Mouse (Mus musculus) MEL (cell line): ENCODE measurements around the gene Serpina5. TPM values are rescaled to one million over a fixed set of nuclear protein-coding genes. Genes with fewer than 3 reads are reported as not detected.

Experiments
- DNase-seq: peaks from one replicate; pipeline ENCODE4 v3.0.0; 2011; ENCODE audit warnings: low read depth, low spot score
- H3K27ac ChIP-seq: 2 replicates; pipeline ENCODE4 v1.5.1; 2012; ENCODE audit warnings: low read depth, mild to moderate bottlenecking, control low read depth, low read length, moderate library complexity; ENCODE audit not compliant: control insufficient read depth
- H3K27me3 ChIP-seq, 2 experiments: fragments of 150-350 bp in 1 of 2; sonication (generic) in 1 of 2; 2 replicates each; pipeline ENCODE4 v1.6.1; 2012; ENCODE audit warnings: low read length in 2 of 2, mild to moderate bottlenecking in 2 of 2, improper control_type of control experiment in 1 of 2, moderate library complexity in 1 of 2; ENCODE audit not compliant: insufficient read depth in 2 of 2, control insufficient read depth in 1 of 2
- H3K36me3 ChIP-seq, 2 experiments: 2 replicates each; pipeline ENCODE4 v1.6.1; 2012 to 2014; ENCODE audit warnings: low read length in 2 of 2, improper control_type of control experiment in 1 of 2, inconsistent platforms in 1 of 2, mild to moderate bottlenecking in 1 of 2; ENCODE audit not compliant: insufficient read depth in 2 of 2, control insufficient read depth in 1 of 2
- H3K4me1 ChIP-seq, 2 experiments: fragments of 150-350 bp in 1 of 2; sonication (generic) in 1 of 2; 2 replicates each; pipeline ENCODE4 v1.6.1; 2012; ENCODE audit warnings: low read length in 2 of 2, improper control_type of control experiment in 1 of 2, mild to moderate bottlenecking in 1 of 2; ENCODE audit not compliant: insufficient read depth in 2 of 2, control insufficient read depth in 1 of 2
- H3K4me3 ChIP-seq, 2 experiments: fragments of 150-350 bp in 1 of 2; sonication (generic) in 1 of 2; 2 replicates each; pipeline ENCODE4 v1.5.1; 2012; ENCODE audit warnings: low read depth in 2 of 2, low read length in 2 of 2, mild to moderate bottlenecking in 2 of 2, moderate library complexity in 2 of 2, control low read depth in 1 of 2, improper control_type of control experiment in 1 of 2; ENCODE audit not compliant: control insufficient read depth in 1 of 2, insufficient read depth in 1 of 2
- H3K79me2 ChIP-seq: 2 replicates; pipeline ENCODE4 v1.6.1; 2012; ENCODE audit warnings: mild to moderate bottlenecking, low read length, moderate library complexity; ENCODE audit not compliant: control insufficient read depth, poor library complexity, insufficient read depth
- H3K9ac ChIP-seq: 2 replicates; pipeline ENCODE4 v1.6.1; 2012; ENCODE audit warnings: low read depth, mild to moderate bottlenecking, control low read depth, low read length, moderate library complexity; ENCODE audit not compliant: control insufficient read depth, poor library complexity, severe bottlenecking
- H3K9me3 ChIP-seq: fragments of 150-350 bp; sonication (generic); replicated peaks from 2 replicates; pipeline ENCODE4 v1.6.1; 2012; ENCODE audit warnings: mild to moderate bottlenecking, low read length, improper control_type of control experiment, moderate library complexity; ENCODE audit not compliant: insufficient read depth
- BHLHE40 ChIP-seq: IDR thresholded peaks from 2 replicates; pipeline ENCODE4 v1.6.1; 2012; ENCODE audit warnings: low read depth, mild to moderate bottlenecking, inconsistent platforms, low read length, improper control_type of control experiment, borderline replicate concordance
- CTCF ChIP-seq, 3 experiments: IDR thresholded peaks in 2 of 3; conservative IDR thresholded peaks in 1 of 3; 2 replicates each; pipeline ENCODE4 v1.5.1; 2011 to 2012; ENCODE audit warnings: low read length in 3 of 3, low read depth in 2 of 3, mild to moderate bottlenecking in 2 of 3, improper control_type of control experiment in 1 of 3, inconsistent platforms in 1 of 3, mixed read lengths in 1 of 3, moderate library complexity in 1 of 3; ENCODE audit not compliant: control insufficient read depth in 1 of 3, insufficient read depth in 1 of 3, poor library complexity in 1 of 3, severe bottlenecking in 1 of 3
- E2F4 ChIP-seq: IDR thresholded peaks from 2 replicates; pipeline ENCODE4 v1.6.1; 2011; ENCODE audit warnings: low read depth, low read length, improper control_type of control experiment, borderline replicate concordance
- EP300 ChIP-seq, 2 experiments: IDR thresholded peaks; 2 replicates each; pipeline ENCODE4 v1.6.1; 2011; ENCODE audit warnings: improper control_type of control experiment in 2 of 2, low read length in 2 of 2, low read depth in 1 of 2, mild to moderate bottlenecking in 1 of 2
- GATA1 ChIP-seq: IDR thresholded peaks from 2 replicates; pipeline ENCODE4 v1.6.1; 2011; ENCODE audit warnings: low read depth, low read length, improper control_type of control experiment
- KAT2A ChIP-seq: conservative IDR thresholded peaks from 2 replicates; pipeline ENCODE4 v1.6.1; 2012; ENCODE audit warnings: low read depth, low read length, improper control_type of control experiment, inconsistent platforms
- MAX ChIP-seq: IDR thresholded peaks from 2 replicates; pipeline ENCODE4 v1.6.1; 2011; ENCODE audit warnings: low read length, improper control_type of control experiment
- MAZ ChIP-seq: IDR thresholded peaks from 2 replicates; pipeline ENCODE4 v1.6.1; 2012; ENCODE audit warnings: low read depth, mild to moderate bottlenecking, inconsistent platforms, low read length, improper control_type of control experiment
- NRF1 ChIP-seq: IDR thresholded peaks from 2 replicates; pipeline ENCODE4 v1.6.1; 2014; ENCODE audit warnings: low read depth, mild to moderate bottlenecking, inconsistent platforms, low read length, improper control_type of control experiment, moderate library complexity; ENCODE audit not compliant: poor library complexity, insufficient read depth, severe bottlenecking
- POLR2A ChIP-seq, 2 experiments: IDR thresholded peaks; 2 replicates each; pipeline ENCODE4 v1.6.1; 2011 to 2012; ENCODE audit warnings: low read length in 2 of 2, mild to moderate bottlenecking in 2 of 2, control low read depth in 1 of 2, improper control_type of control experiment in 1 of 2, low read depth in 1 of 2, moderate library complexity in 1 of 2; ENCODE audit not compliant: control insufficient read depth in 1 of 2, insufficient read depth in 1 of 2, poor library complexity in 1 of 2
- RCOR1 ChIP-seq: IDR thresholded peaks from 2 replicates; pipeline ENCODE4 v1.6.1; 2012; ENCODE audit warnings: low read depth, mild to moderate bottlenecking, inconsistent platforms, low read length, improper control_type of control experiment
- TAL1 ChIP-seq: IDR thresholded peaks from 2 replicates; pipeline ENCODE4 v1.6.1; 2012; ENCODE audit warnings: mild to moderate bottlenecking, inconsistent platforms, low read length, moderate library complexity, mixed read lengths
- TCF12 ChIP-seq: IDR thresholded peaks from 2 replicates; pipeline ENCODE4 v1.6.1; 2014; ENCODE audit warnings: low read depth, mild to moderate bottlenecking, inconsistent platforms, low read length, improper control_type of control experiment, moderate library complexity
- UBTF ChIP-seq: IDR thresholded peaks from 2 replicates; pipeline ENCODE4 v1.6.1; 2012; ENCODE audit warnings: low read depth, mild to moderate bottlenecking, inconsistent platforms, low read length, improper control_type of control experiment, moderate library complexity, borderline replicate concordance; ENCODE audit not compliant: insufficient read depth
- USF1 ChIP-seq: IDR thresholded peaks from 2 replicates; pipeline ENCODE4 v1.6.1; 2014; ENCODE audit warnings: low read depth, mild to moderate bottlenecking, inconsistent platforms, low read length, improper control_type of control experiment, moderate library complexity
- USF2 ChIP-seq, 2 experiments: IDR thresholded peaks; 2 replicates each; pipeline ENCODE4 v1.6.1; 2011 to 2012; ENCODE audit warnings: improper control_type of control experiment in 2 of 2, low read length in 2 of 2, borderline replicate concordance in 1 of 2, inconsistent platforms in 1 of 2, low read depth in 1 of 2, mild to moderate bottlenecking in 1 of 2; ENCODE audit not compliant: insufficient read depth in 1 of 2
- ZC3H11A ChIP-seq: IDR thresholded peaks from 2 replicates; pipeline ENCODE4 v1.6.1; 2012; ENCODE audit warnings: low read depth, mild to moderate bottlenecking, inconsistent platforms, low read length, improper control_type of control experiment
- ZKSCAN1 ChIP-seq: IDR thresholded peaks from 2 replicates; pipeline ENCODE4 v1.6.1; 2012; ENCODE audit warnings: low read depth, mild to moderate bottlenecking, inconsistent platforms, low read length, improper control_type of control experiment, moderate library complexity
- ZMIZ1 ChIP-seq: IDR thresholded peaks from 2 replicates; pipeline ENCODE4 v1.6.1; 2012; ENCODE audit warnings: low read depth, mild to moderate bottlenecking, inconsistent platforms, low read length, improper control_type of control experiment, moderate library complexity
- ZNF384 ChIP-seq: IDR thresholded peaks from 2 replicates; pipeline ENCODE4 v1.6.1; 2012; ENCODE audit warnings: low read depth, mild to moderate bottlenecking, inconsistent platforms, low read length, improper control_type of control experiment
- polyA plus RNA-seq, 2 experiments: library from polyadenylated mRNA; stranded (reverse) in 1 of 2; unstranded in 1 of 2; fragments of >175 nt in 1 of 2; fragments of >200 nt in 1 of 2; gene quantifications; 2 replicates each; pipeline versions ENCODE4 v1.2.1 to v1.2.4; 2012; ENCODE audit warnings: low replicate concordance in 2 of 2, low read depth in 1 of 2; ENCODE audit not compliant: insufficient read length in 2 of 2, insufficient read depth in 1 of 2, missing spikeins in 1 of 2
- total RNA-seq: library from RNA; depleted of rRNA; stranded (reverse); fragments of 300-350 nt; gene quantifications from 2 replicates; pipeline ENCODE4 v1.2.3, GENCODE M21; 2012

The Serpina5 gene
- total and polyA plus RNA-seq, 3 experiments: not detected

- Histone ChIP-seq H3K4me3 (no peak overlapping the region), H3K36me3 (no peaks in the 10 kb centered on the region), H3K27ac (peak overlapping the region; percentile 77), H3K27me3 (no peaks in the 10 kb centered on the region), H3K9ac (no peak overlapping the region), H3K79me2 (no peaks in the 10 kb centered on the region), H3K4me1 (no peaks in the 10 kb centered on the region), H3K9me3 (no peaks in the 10 kb centered on the region)
- DNase-seq: peak; percentile 64
- no peak for TF ChIP-seq ZC3H11A
- peak; percentile 21; the same call in 1 of the 2 replicates for TF ChIP-seq TCF12
- peak in 1 of 2 experiments; percentile 50; a peak in 1 of 4 replicates for TF ChIP-seq EP300 (IDR thresholded peaks at IDR 0.05; ENCODE audit: low read depth in 1 of 2, low read length in 2 of 2)
These were observed 39.7 kb downstream of the Serpina5 start for GRCm38 (mm10) chr12:104140543-104141103.

GRCm38 (mm10) chr12:104141506-104141905 lies 40.6 kb downstream of the Serpina5 start:
- TF ChIP-seq MAX (no peak), BHLHE40 (no peak), NRF1 (no peak), E2F4 (no peak), GATA1 (no peak), USF1 (no peak), EP300 (IDR thresholded peaks at IDR 0.05; ENCODE audit: low read depth in 1 of 2, low read length in 2 of 2) (no peak), POLR2A (IDR thresholded peaks at IDR 0.05; ENCODE audit: control insufficient read depth in 1 of 2, insufficient read depth in 1 of 2, low read depth in 1 of 2, low read length in 2 of 2, poor library complexity in 1 of 2) (no peak), KAT2A (no peak), TAL1 (no peak), ZKSCAN1 (no peak)
- TF ChIP-seq, all 39 proteins: peak for 0
- Histone ChIP-seq H3K27me3 (no peaks in the 10 kb centered on the region), H3K4me1 (no peaks in the 10 kb centered on the region), H3K4me3 (no peak overlapping the region), H3K27ac (no peak overlapping the region), H3K9me3 (no peaks in the 10 kb centered on the region), H3K79me2 (no peaks in the 10 kb centered on the region), H3K36me3 (no peaks in the 10 kb centered on the region), H3K9ac (no peak overlapping the region)
- DNase-seq: no peak

- H3K9ac ChIP-seq: no peak overlapping the region
- H3K9me3 ChIP-seq: no peaks in the 10 kb centered on the region
- no peak overlapping the region for H3K4me3 ChIP-seq
- H3K27me3 ChIP-seq: no peaks in the 10 kb centered on the region
- DNase-seq: no peak
- TF ChIP-seq ZMIZ1 (no peak), CTCF (IDR thresholded peaks at IDR 0.05 in 2 of 3, conservative IDR thresholded peaks at IDR 0.05 in 1 of 3; ENCODE audit: control insufficient read depth in 1 of 3, insufficient read depth in 1 of 3, low read depth in 2 of 3, low read length in 3 of 3, poor library complexity in 1 of 3, severe bottlenecking in 1 of 3) (no peak), ZNF384 (no peak), MAZ (no peak), RCOR1 (no peak), ZKSCAN1 (no peak), UBTF (no peak), GATA1 (no peak), ZC3H11A (no peak), USF2 (IDR thresholded peaks at IDR 0.05; ENCODE audit: borderline replicate concordance in 1 of 2, insufficient read depth in 1 of 2, low read depth in 1 of 2, low read length in 2 of 2) (no peak), BHLHE40 (no peak), TCF12 (no peak)
- H3K36me3 ChIP-seq: no peaks in the 10 kb centered on the region
- no peaks in the 10 kb centered on the region for H3K79me2 ChIP-seq
- no peak overlapping the region for H3K27ac ChIP-seq
- no peaks in the 10 kb centered on the region for H3K4me1 ChIP-seq
These were observed 41.5 kb downstream of the Serpina5 start for GRCm38 (mm10) chr12:104142427-104142826.
